Mouse (Mus musculus) embryonic facial prominence, embryonic 11.5 days (tissue): ENCODE data around the gene Sertad2. TPM values are rescaled to one million over a fixed set of nuclear protein-coding genes. Genes with fewer than 3 reads are reported as not detected.

Source experiments
- ATAC-seq: fragments of 200-750 bp; cut with Nextera tagmentation; replicated peaks from 2 replicates; pipeline ENCODE4 v1.8.0; 2017; ENCODE audit warnings: low read depth; ENCODE audit not compliant: insufficient number of reproducible peaks, low FRiP score, low TSS enrichment
- DNase-seq: peaks from one replicate; pipeline ENCODE4 v3.0.0-alpha.2; 2015; ENCODE audit warnings: low spot score
- H3K27ac ChIP-seq: fragments of 300-500 bp; sonication (generic); replicated peaks from 2 replicates; pipeline ENCODE4 v1.5.1; 2014; ENCODE audit warnings: mild to moderate bottlenecking, low read depth, low read length, control low read depth
- H3K27me3 ChIP-seq: fragments of 300-500 bp; sonication (generic); 2 replicates; pipeline ENCODE4 v1.6.1; 2014; ENCODE audit warnings: mild to moderate bottlenecking, low read length, moderate library complexity, mixed read lengths; ENCODE audit not compliant: control insufficient read depth, insufficient read depth
- H3K36me3 ChIP-seq: fragments of 300-500 bp; sonication (generic); replicated peaks from 2 replicates; pipeline ENCODE4 v1.6.1; 2014; ENCODE audit warnings: low read depth, mild to moderate bottlenecking, low read length, moderate library complexity, mixed read lengths; ENCODE audit not compliant: control insufficient read depth, insufficient read depth
- H3K4me1 ChIP-seq: fragments of 300-500 bp; sonication (generic); 2 replicates; pipeline ENCODE4 v1.6.1; 2014; ENCODE audit warnings: low read length, mixed read lengths; ENCODE audit not compliant: control insufficient read depth, insufficient read depth
- H3K4me2 ChIP-seq: fragments of 300-500 bp; sonication (generic); 2 replicates; pipeline ENCODE4 v1.6.1; 2014; ENCODE audit warnings: low read depth, mild to moderate bottlenecking, control low read depth, low read length, moderate library complexity
- H3K4me3 ChIP-seq: fragments of 300-500 bp; sonication (generic); 2 replicates; pipeline ENCODE4 v1.5.1; 2014; ENCODE audit warnings: low read depth, low read length, control low read depth
- H3K9ac ChIP-seq: fragments of 300-500 bp; sonication (generic); replicated peaks from 2 replicates; pipeline ENCODE4 v1.6.1; 2014; ENCODE audit warnings: mild to moderate bottlenecking, control low read depth, low read length
- H3K9me3 ChIP-seq: fragments of 300-500 bp; sonication (generic); replicated peaks from 2 replicates; pipeline ENCODE4 v1.6.1; 2016; ENCODE audit warnings: mild to moderate bottlenecking, low read length, inconsistent platforms, mixed read lengths; ENCODE audit not compliant: control insufficient read depth
- WGBS: fragments of 180-500 bp; shearing (Covaris S2); extraction: QIAGEN DNeasy Blood & Tissue Kit; methylation state at CpG from one replicate; pipeline ENCODE4 v1.1.7; 2014; 5-methylcytosine and 5-hydroxymethylcytosine counted together
- polyA plus RNA-seq: library from polyadenylated mRNA; unstranded; fragments of >200 nt; fragmentation: Nextera tagmentation; extraction: Ambion mirVana; gene quantifications from 2 replicates; pipeline ENCODE4 v1.2.1, GENCODE M21; 2014

The Sertad2 gene
- polyA plus RNA-seq, 1 experiment from 2014 or later: 15.5 TPM

GRCm38 (mm10) chr11:20628216-20628615 lies 85.2 kb downstream of the Sertad2 start:
- Histone ChIP-seq H3K36me3 (no peaks in the 10 kb centered on the region), H3K27me3 (no peaks in the 10 kb centered on the region), H3K4me3 (no peak overlapping the region), H3K9me3 (no peaks in the 10 kb centered on the region), H3K9ac (no peak overlapping the region), H3K4me2 (no peak overlapping the region), H3K27ac (no peak overlapping the region), H3K4me1 (peaks cover 1% of the 10 kb centered on the region; the same call in 1 of the 2 replicates)
- ATAC-seq (no peak), DNase-seq (no peak)
- WGBS: 45% methylated on average over 2 of the region's 2 CpGs

- 93% methylated on average over 5 of the region's 5 CpGs for WGBS
- H3K27me3 ChIP-seq: no peaks in the 10 kb centered on the region
- H3K36me3 ChIP-seq: no peaks in the 10 kb centered on the region
- peaks cover 2% of the 10 kb centered on the region; the same call in 1 of the 2 replicates for H3K4me1 ChIP-seq
- no peaks in the 10 kb centered on the region for H3K9me3 ChIP-seq
- no peak overlapping the region for H3K9ac ChIP-seq
- no peak overlapping the region for H3K27ac ChIP-seq
- no peak overlapping the region for H3K4me2 ChIP-seq
- no peak overlapping the region for H3K4me3 ChIP-seq
- no peak for DNase-seq
- no peak for ATAC-seq
These were observed 86.6 kb downstream of the Sertad2 start for GRCm38 (mm10) chr11:20629700-20630099.

DNA sequence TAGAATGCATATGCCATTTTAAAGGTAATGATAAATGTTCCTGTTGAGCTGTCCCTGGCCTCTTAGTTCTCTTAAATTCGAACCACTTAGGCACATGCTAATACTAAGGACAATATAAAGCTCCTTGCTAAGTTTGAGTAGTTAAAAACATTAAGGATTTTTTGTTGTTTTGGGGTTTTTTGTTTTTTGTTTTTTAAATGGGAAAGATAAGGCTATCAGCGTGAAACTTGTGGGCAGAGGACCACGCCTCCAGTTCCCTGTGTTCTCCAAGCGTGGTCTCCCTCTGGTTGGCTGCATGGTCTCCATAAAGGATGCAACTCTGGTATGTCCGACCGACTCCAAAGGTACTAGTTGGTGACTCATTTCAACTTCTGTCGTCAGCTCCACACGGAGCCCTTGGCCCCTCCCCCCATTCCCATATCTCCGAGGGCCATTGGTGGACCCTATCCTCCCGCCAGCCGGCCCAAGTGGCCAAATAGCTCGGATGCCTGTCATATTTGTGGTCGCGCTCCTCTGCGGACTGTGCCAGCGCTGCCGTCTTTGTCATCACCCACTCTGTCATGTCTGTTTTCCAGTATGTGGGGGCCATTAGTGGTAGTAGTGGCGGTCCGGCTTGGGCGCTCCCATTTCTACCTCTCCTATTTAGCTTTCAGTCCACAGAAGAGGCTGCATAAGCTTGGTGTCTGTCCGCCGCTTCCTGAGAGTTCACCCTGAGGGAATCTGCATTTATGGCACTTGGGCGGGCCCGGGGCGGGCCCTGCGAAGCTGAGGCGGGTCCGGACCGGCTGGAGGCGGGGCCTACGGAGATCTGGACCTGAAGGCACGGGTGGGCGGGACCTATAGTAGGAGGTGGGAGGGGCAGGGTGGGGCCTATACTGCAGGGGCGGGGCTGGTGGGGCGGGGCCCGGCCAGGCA lies 88.2 kb downstream of the Sertad2 start:
- WGBS: 2% methylated on average over 32 of the region's 36 CpGs
- Histone ChIP-seq H3K4me2 (peak overlapping the region; percentile 83), H3K9me3 (no peaks in the 10 kb centered on the region), H3K4me1 (peaks cover 7% of the 10 kb centered on the region), H3K9ac (peak overlapping the region; percentile 57), H3K36me3 (no peaks in the 10 kb centered on the region), H3K27ac (peak overlapping the region; percentile 95; the same call in 1 of the 2 replicates), H3K4me3 (peak overlapping the region; percentile 78), H3K27me3 (no peaks in the 10 kb centered on the region)
- DNase-seq (peak; percentile 96), ATAC-seq (peak; percentile 86)

DNA sequence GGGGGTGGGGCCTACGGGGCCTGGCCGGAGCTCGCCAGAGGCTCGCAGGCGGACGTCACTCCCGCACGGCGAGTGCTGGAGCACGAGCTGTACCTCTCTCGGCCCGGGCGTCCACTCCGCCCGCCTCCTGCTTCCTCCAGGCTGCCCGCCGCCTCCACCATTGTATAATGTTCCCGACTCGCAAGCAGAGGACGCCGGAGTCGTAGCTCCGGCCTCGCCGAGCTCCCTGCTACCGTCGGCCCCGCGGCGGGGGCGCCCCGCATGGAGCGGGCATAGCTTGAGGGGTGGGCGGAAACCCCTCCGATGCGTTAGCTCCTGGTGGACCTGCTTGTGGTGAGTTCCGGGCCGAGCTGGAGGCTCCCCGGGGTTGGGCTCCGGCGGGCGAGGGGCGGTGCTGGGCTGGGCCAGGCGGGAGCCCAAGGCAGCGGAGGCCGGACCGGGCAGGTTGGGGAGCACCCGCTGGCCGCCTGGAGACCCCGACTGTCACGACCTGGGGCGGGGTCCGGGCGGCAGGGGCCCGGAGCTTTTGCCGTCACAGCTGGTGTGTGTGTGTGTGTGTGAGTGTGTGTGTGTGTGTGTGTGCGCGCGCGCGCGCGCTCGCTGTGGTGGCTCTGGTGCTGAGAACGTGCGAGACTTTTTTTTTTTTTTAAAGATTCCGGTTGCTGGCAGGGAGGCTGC lies 89.0 kb downstream of the Sertad2 start:
- WGBS: under 1% methylated on average over 66 of the region's 67 CpGs
- H3K9me3 ChIP-seq: no peaks in the 10 kb centered on the region
- H3K4me1 ChIP-seq: peaks cover 7% of the 10 kb centered on the region
- ATAC-seq (peak; percentile 94), DNase-seq (no peak)
- H3K27me3 ChIP-seq: no peaks in the 10 kb centered on the region
- H3K9ac ChIP-seq: peak overlapping the region; percentile 85
- H3K4me2 ChIP-seq: peak overlapping the region; percentile 83
- H3K27ac ChIP-seq: peak overlapping the region; percentile 95
- H3K36me3 ChIP-seq: no peaks in the 10 kb centered on the region
- peak overlapping the region; percentile 78 for H3K4me3 ChIP-seq

- peaks cover 7% of the 10 kb centered on the region for H3K4me1 ChIP-seq
- no peak for ATAC-seq
- no peaks in the 10 kb centered on the region for H3K27me3 ChIP-seq
- H3K4me2 ChIP-seq: peak overlapping the region; percentile 83
- H3K9ac ChIP-seq: peak overlapping the region; percentile 85
- H3K4me3 ChIP-seq: peak overlapping the region; percentile 78
- peak overlapping the region; percentile 95 for H3K27ac ChIP-seq
- DNase-seq: peak; percentile 65
- no peaks in the 10 kb centered on the region for H3K36me3 ChIP-seq
- H3K9me3 ChIP-seq: no peaks in the 10 kb centered on the region
- under 1% methylated on average over 13 of the region's 13 CpGs for WGBS
These were observed 89.5 kb downstream of the Sertad2 start for GRCm38 (mm10) chr11:20632619-20632965.

DNA sequence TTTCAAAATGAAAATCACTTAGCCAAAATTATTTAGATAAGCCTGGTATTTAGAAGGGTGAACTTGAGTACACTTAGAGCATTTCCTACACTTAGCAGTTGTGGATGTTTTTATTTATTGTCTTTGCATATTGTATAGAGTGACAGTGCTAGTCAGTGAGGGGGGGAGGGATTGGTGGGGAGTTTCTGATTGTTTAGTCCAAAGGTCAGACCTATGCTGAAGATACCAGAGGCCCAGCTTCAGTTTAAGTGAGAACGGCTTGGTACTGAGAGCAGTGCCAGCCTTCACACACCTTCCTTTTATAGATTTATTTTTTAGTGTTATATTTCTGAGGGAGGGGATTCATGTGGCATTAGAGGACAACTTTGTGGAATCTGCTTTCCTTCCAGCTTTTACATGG lies 91.5 kb downstream of the Sertad2 start:
- DNase-seq (no peak), ATAC-seq (no peak)
- no peak overlapping the region for H3K27ac ChIP-seq
- WGBS: 57% methylated on average over 1 of the region's 1 CpGs
- H3K4me3 ChIP-seq: no peak overlapping the region
- no peaks in the 10 kb centered on the region for H3K9me3 ChIP-seq
- no peak overlapping the region; the same call in 1 of the 2 replicates for H3K9ac ChIP-seq
- H3K4me1 ChIP-seq: peaks cover 7% of the 10 kb centered on the region
- no peaks in the 10 kb centered on the region for H3K27me3 ChIP-seq
- no peaks in the 10 kb centered on the region for H3K36me3 ChIP-seq
- H3K4me2 ChIP-seq: no peak overlapping the region; the same call in 1 of the 2 replicates

DNA sequence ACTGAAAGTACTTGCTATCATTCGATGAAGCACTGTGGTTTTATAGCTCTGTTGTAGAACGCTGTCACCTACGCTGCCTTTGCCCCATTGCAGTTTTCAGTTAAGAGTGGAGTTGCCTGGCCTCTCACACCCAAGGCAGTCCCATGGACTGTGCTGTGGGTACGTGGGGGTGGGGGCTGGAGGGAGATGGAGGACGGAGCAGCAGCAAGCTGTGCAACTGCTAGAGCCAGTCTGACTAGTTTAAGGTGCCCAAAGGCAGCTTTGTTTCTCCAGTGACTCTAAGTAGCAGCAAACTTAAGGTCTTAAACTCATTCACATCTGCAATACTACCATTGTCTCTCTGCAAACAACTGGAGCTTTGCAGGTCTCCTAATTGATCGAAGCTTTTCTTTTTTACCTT lies 92.6 kb downstream of the Sertad2 start:
- H3K9me3 ChIP-seq: no peaks in the 10 kb centered on the region
- 25% methylated on average over 6 of the region's 6 CpGs for WGBS

DNA sequence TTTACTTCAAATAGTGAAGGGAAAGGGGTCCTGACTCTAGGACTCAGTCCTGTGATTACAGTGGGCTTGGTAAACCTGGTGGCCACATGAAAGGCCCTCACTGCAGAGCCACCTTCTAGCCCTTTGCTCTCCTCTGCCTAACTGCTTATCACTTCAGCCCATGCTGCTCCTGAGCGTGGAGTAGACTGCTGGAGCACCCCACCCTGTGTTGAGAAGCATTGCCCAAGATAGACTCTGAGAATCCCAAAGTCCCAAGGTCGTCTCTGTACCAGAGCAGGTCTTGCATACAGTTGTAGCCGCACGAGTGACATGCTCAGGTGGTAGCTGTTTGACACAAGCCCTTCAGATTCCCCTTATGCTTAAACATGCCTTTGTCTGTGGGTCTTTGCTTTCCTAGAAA lies 93.1 kb downstream of the Sertad2 start:
- ATAC-seq (no peak), DNase-seq (no peak)
- H3K4me2 ChIP-seq: no peak overlapping the region; the same call in 1 of the 2 replicates
- H3K9ac ChIP-seq: no peak overlapping the region
- no peak overlapping the region for H3K4me3 ChIP-seq
- WGBS: 46% methylated on average over 4 of the region's 4 CpGs
- no peaks in the 10 kb centered on the region for H3K36me3 ChIP-seq
- no peaks in the 10 kb centered on the region for H3K27me3 ChIP-seq
- no peak overlapping the region for H3K27ac ChIP-seq
- H3K9me3 ChIP-seq: no peaks in the 10 kb centered on the region
- peaks cover 15% of the 10 kb centered on the region for H3K4me1 ChIP-seq

More for the DNA sequence above, 92.6 kb downstream of the Sertad2 start:
- Histone ChIP-seq H3K9ac (0 out of 2 replicates have a peak overlapping the region, but pooled peaks have one; percentile 39), H3K4me1 (peaks cover 12% of the 10 kb centered on the region), H3K36me3 (no peaks in the 10 kb centered on the region), H3K27me3 (no peaks in the 10 kb centered on the region), H3K4me2 (0 out of 2 replicates have a peak overlapping the region, but pooled peaks have one; percentile 26), H3K4me3 (no peak overlapping the region), H3K27ac (no peak overlapping the region)
- ATAC-seq: no peak
- DNase-seq: peak; percentile 47
